Mouse (Mus musculus) G1E (cell line): ENCODE data around the gene Lrfn2. TPM values are rescaled to one million over a fixed set of nuclear protein-coding genes. Genes with fewer than 3 reads are reported as not detected.

ENCODE experiments used
- ATAC-seq: 2 replicates; pipeline ENCODE4 v1.8.0; 2016; ENCODE audit warnings: mild to moderate bottlenecking; ENCODE audit not compliant: insufficient number of reproducible peaks, poor library complexity, low FRiP score, severe bottlenecking; ENCODE audit errors: extremely low read depth
- DNase-seq: peaks from one replicate; pipeline ENCODE4 v3.0.0; 2012; ENCODE audit warnings: low spot score
- H3K27me3 ChIP-seq: 2 replicates; pipeline ENCODE4 v1.6.1; 2012; ENCODE audit warnings: mild to moderate bottlenecking, low read length, inconsistent platforms; ENCODE audit not compliant: insufficient read depth
- H3K36me3 ChIP-seq: replicated peaks from 2 replicates; pipeline ENCODE3; 2012; ENCODE audit warnings: mild to moderate bottlenecking, inconsistent platforms
- H3K4me1 ChIP-seq: 2 replicates; pipeline ENCODE4 v1.6.1; 2012; ENCODE audit warnings: low read depth, low read length, inconsistent platforms, mixed read lengths; ENCODE audit not compliant: insufficient read depth
- H3K4me3 ChIP-seq: 2 replicates; pipeline ENCODE4 v1.5.1; 2012; ENCODE audit warnings: low read depth, mild to moderate bottlenecking, inconsistent platforms, low read length, moderate library complexity, mixed read lengths
- H3K9me3 ChIP-seq: replicated peaks from 2 replicates; pipeline ENCODE4 v1.6.1; 2012; ENCODE audit warnings: inconsistent platforms
- CTCF ChIP-seq: IDR thresholded peaks from 2 replicates; pipeline ENCODE4 v1.5.1; 2012; ENCODE audit warnings: low read depth, low read length, inconsistent platforms, mixed read lengths
- GATA1 ChIP-seq: IDR thresholded peaks from 2 replicates; pipeline ENCODE4 v1.6.1; 2012; ENCODE audit warnings: borderline replicate concordance, low read length, inconsistent platforms, mixed read lengths
- GATA2 ChIP-seq: IDR thresholded peaks from 2 replicates; pipeline ENCODE4 v1.6.1; 2012; ENCODE audit warnings: low read depth, low read length, inconsistent platforms, borderline replicate concordance
- POLR2AphosphoS5 ChIP-seq: IDR thresholded peaks from 2 replicates; pipeline ENCODE4 v1.6.1; 2012; ENCODE audit warnings: low read depth, low read length, inconsistent platforms; ENCODE audit not compliant: insufficient replicate concordance
- TAL1 ChIP-seq: conservative IDR thresholded peaks from 2 replicates; pipeline ENCODE4 v1.6.1; 2012; ENCODE audit warnings: low read depth, low read length, inconsistent platforms, mixed read lengths
- polyA plus RNA-seq: library from polyadenylated mRNA; stranded (reverse); fragments of >175 nt; gene quantifications from 2 replicates; pipeline ENCODE4 v1.2.3, GENCODE M21; 2012
- total RNA-seq, 2 experiments: library from RNA; stranded (forward) in 1 of 2; stranded (reverse) in 1 of 2; fragments of 200-1000 nt in 1 of 2; fragments of >200 nt in 1 of 2; fragmentation: Nextera tagmentation in 1 of 2; gene quantifications; 2 replicates each; pipeline ENCODE4 v1.2.3; 2014 to 2017

The Lrfn2 gene
- total and polyA plus RNA-seq, 3 experiments, result 0.11 TPM; not detected in 2

DNA sequence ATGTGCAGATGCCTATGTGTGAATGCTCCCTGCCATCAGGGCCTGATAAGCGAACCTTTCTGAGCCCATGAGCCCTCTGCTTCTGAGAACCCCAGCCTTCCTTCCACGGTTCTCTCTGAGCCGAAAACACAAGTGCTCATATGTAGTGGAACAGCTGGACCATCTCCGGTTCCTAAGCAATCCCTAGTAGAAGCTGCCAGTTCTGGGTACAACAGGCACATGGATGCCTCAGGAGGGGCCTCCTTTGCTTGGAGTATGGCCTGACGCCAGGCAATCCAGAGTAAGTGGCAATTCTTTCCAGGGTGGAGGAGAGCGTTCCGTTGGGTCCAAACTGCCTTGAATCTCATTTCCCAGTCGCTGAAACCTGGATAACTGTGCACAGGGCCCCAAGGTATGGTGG, 132.3 kb downstream of the Lrfn2 start:
- ATAC-seq, result no peak
- Histone ChIP-seq H3K27me3 (no peaks in the 10 kb centered on the region), H3K9me3 (peaks cover 87% of the 10 kb centered on the region), H3K4me3 (no peak overlapping the region), H3K36me3 (no peaks in the 10 kb centered on the region), H3K4me1 (no peaks in the 10 kb centered on the region)
- no peak for TF ChIP-seq TAL1
- TF ChIP-seq GATA2, result no peak
- TF ChIP-seq GATA1, result no peak
- no peak for TF ChIP-seq CTCF
- no peak for TF ChIP-seq POLR2AphosphoS5
- DNase-seq, result no peak

DNA sequence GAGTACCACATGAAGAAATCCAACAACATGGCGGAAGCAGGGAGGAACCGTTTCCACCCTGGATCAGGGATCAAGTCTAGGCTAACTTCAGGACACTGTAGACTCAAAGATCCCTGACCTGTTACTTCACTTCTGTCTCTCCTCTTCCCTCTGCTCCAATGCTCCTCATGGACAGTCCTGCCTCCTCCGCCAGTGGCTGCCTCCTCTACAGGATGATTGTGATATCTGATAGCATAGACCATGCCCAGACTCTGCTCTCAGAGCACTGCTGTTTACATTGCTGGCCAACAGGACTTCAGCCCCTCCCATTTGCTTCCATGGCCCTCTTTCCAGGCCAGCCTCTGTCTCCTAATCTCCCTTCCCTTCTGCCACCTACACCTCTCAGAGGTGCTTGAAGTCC, 132.9 kb downstream of the Lrfn2 start:
- Histone ChIP-seq H3K4me1 (no peaks in the 10 kb centered on the region), H3K36me3 (no peaks in the 10 kb centered on the region), H3K9me3 (peaks cover 87% of the 10 kb centered on the region), H3K27me3 (no peaks in the 10 kb centered on the region), H3K4me3 (no peak overlapping the region)
- ATAC-seq, result no peak
- no peak for DNase-seq
- no peak for TF ChIP-seq CTCF
- no peak for TF ChIP-seq POLR2AphosphoS5

DNA sequence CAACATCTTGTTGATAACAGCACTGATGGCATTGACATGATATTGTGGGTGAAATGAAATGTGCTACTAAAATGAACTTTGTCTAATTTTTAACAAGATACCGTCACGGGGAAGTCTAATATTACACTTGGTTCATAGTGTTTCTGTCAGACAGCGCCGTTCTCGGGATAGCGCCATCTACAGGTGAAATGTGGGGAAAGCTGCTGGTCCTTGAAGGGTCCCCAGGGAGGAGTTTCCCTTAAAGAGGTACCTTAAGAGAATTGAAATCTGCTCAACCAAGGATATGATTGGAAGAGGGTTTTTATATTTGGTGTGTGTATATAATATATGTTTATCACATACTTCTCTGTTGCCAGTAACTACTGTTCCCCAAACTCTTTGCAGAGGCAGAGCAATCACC, 134.6 kb downstream of the Lrfn2 start:
- no peaks in the 10 kb centered on the region for H3K27me3 ChIP-seq
- H3K9me3 ChIP-seq, result peaks cover 89% of the 10 kb centered on the region
- no peak for DNase-seq
- no peaks in the 10 kb centered on the region for H3K36me3 ChIP-seq
- H3K4me3 ChIP-seq, result no peak overlapping the region
- no peaks in the 10 kb centered on the region for H3K4me1 ChIP-seq
- no peak for ATAC-seq
- TF ChIP-seq POLR2AphosphoS5, result no peak
- no peak for TF ChIP-seq GATA1
- no peak for TF ChIP-seq CTCF
- TF ChIP-seq GATA2, result no peak
- no peak for TF ChIP-seq TAL1

DNA sequence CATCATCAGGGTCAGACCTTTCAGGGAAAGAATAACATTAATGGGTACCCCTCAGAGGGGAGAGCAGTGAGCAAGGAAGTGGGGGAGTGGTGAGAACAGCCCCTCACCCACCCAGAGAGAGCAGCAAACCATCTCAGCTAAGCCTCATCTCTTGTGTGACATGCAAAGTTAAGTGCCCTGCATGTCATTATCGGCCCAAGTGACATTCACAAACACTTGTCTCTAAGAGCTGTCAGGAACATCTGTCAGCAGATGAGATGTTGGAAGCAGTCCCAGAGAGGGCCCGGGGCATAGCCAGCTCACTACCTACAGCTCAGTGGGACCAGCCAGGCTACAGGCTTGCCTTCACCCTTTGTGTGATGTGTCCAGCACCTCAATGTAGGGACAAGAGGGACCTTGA, 146.0 kb downstream of the Lrfn2 start:
- H3K27me3 ChIP-seq, result no peaks in the 10 kb centered on the region
- TF ChIP-seq CTCF (no peak), TAL1 (no peak), POLR2AphosphoS5 (no peak), GATA1 (no peak), GATA2 (no peak)
- ATAC-seq (no peak), DNase-seq (no peak)
- no peak overlapping the region for H3K4me3 ChIP-seq
- no peaks in the 10 kb centered on the region for H3K36me3 ChIP-seq
- H3K4me1 ChIP-seq, result no peaks in the 10 kb centered on the region
- H3K9me3 ChIP-seq, result peaks cover 71% of the 10 kb centered on the region

DNA sequence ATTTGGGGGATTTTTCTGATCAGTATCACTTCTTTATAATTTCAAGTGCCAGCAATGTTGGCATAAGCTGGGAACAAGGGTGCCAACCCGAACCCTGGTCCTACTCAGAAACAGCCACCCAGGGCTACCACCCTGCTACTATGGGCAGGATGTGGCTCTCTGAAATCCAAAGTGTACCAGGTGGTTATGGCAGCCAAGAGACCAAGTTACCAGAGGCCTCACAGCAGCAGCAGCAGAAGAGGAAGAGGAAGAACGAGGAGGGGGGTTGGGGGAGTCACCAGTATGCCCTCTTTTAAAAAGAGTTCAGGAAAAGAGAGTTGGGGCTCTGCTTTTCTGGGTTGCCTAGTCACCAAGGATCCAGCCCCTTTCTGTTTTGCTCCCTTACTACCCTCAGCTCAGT, 147.5 kb downstream of the Lrfn2 start:
- no peak for DNase-seq
- TF ChIP-seq GATA1, result no peak
- Histone ChIP-seq H3K9me3 (peaks cover 78% of the 10 kb centered on the region), H3K36me3 (no peaks in the 10 kb centered on the region), H3K27me3 (no peaks in the 10 kb centered on the region), H3K4me1 (no peaks in the 10 kb centered on the region), H3K4me3 (no peak overlapping the region)
- no peak for ATAC-seq

DNA sequence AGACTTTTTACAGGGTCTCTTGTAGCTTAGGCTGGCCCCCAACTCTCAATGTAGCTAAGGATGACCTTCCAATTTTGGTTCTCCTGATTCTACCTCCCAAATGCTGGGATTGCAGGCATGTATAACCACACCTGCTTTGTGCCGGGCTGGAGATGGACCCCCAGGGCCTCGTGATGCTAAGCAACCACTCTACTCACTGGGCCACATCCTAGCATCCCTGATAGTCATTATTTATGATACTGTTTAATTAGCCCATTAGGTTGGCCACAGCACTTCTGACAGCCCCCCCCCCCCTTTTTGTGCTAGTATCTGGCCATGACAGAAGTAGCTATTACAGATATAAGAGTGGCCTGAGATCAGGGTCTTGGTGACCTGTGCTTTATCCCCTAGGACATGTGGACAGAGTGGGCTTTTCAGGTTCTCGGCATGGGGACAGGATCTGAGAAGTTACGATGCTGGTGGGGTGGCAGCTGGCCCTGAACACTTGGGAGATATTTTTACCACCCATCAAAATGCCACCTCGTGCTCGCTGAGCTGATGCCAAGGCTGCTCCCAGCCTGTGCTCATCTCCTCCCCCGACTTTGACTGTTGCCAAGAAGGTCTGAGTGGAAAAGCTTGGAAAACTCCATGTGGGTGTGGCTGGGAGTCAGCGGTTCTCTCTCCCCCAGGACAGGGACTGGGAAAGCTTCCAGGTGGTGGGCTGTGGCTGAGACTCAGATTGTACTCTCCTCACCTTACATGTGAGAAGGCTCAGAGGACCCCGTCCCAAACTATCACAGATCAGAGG, 151.6 kb downstream of the Lrfn2 start:
- peaks cover 68% of the 10 kb centered on the region for H3K9me3 ChIP-seq
- DNase-seq (no peak), ATAC-seq (no peak)
- TF ChIP-seq GATA2, result no peak
- no peak for TF ChIP-seq TAL1
- no peak for TF ChIP-seq POLR2AphosphoS5
- no peak for TF ChIP-seq CTCF
- TF ChIP-seq GATA1, result no peak
- H3K27me3 ChIP-seq, result no peaks in the 10 kb centered on the region
- no peak overlapping the region for H3K4me3 ChIP-seq
- no peaks in the 10 kb centered on the region for H3K36me3 ChIP-seq
- no peaks in the 10 kb centered on the region for H3K4me1 ChIP-seq
